Mouse (Mus musculus): Measurements from ENCODE around the gene Lpp.
A peak's percentile ranks its signal among the peaks of the same experiment; 100 is the strongest.

Lpp gene

DNA sequence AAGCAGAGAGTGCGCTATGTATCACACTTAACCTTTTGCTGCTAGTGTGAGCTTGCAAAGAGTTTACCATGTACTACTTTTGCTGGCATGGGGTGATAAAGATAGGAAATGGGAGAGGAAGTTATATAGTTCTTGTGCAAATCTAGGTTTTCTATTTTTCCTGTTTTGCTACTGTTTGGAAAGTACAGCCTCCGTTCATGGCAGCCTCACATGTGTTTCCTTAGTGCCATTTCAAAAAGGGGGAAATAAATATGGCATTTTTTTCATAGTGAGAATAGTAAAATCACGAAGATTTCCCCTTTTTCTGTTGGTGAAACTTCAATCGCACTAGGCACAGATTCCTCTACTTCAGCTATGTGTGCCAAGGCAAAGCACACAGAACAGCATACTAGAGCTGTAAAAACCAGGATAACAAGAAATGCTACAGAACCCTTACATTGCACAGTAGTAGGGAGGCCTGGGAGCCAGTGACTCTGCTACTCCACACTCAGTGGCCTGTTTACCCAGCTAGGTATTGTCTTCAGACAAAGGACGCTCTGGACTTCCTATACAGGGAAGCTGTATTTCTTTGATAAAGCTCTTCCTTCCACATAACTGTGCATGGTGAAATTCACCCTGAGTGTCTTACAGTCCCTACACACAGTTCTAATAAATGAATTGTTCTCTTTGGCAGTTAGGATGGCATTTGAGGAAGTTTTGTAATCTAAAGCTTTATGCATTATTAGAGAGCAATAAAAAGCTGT is 276.6 kb downstream of the Lpp start:
- no peak for DNase-seq (ENCODE audit: low spot score in 2 of 2)

DNA sequence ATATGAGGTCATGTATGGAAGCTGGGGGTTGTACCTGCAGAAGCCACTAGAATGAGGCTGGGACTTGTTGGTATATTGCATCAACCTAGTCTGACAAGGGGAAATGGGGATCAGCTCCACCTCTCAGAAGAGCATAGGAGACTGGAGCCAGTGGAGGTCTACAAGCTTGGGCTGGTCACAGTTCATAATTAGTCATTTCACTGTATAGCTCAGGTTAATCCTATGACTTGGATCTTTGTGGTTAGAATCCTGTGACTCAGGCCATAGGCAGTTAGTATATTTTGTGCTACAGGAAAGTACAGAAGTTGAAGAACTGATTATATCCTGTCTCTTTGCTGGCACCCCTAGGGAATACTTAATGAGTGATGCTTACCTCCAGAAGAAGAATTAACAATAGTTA is 285.6 kb downstream of the Lpp start:
- no peak for DNase-seq (ENCODE audit: low spot score in 2 of 2)

DNA sequence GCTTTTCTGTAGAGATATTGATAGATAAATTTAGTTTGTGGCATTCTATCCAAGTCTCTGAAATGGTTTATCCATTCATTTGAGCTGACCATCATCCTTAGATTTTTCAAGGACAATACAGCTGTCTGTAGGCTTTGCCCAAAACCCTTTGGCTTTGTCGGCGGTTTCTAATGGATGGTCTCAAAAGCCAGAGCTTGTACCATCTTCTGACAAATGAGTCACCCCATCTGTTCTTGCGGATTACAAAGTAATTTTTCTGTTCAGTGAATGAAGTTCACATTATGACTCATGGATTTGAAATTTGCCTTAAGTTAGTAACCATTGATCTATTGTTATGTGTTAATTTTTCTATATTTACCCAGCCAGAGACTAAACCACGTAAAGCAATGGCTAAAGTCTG is 301.8 kb downstream of the Lpp start:
- no peak for DNase-seq (ENCODE audit: low spot score in 2 of 2)

DNA sequence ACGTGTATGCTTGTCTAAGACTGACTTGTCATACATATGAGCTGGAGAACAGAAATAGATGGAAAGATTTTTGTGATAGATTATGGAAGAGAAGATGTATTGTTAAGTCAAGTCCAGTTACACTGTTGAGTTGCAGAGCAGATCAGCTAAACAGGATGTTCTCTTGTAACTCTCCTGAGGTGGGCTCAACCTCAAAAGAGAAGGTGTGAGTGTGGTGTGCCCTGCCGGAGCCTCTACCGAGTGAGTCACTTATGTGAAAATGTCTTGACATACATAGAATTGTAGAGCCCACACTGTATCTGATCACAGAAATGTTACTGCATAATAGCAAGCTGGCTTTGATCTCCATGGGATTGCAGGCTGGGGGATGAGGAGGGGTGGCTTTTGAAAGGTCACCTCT is 310.9 kb downstream of the Lpp start:
- DNase-seq (ENCODE audit: low spot score in 2 of 2) = no peak

DNA sequence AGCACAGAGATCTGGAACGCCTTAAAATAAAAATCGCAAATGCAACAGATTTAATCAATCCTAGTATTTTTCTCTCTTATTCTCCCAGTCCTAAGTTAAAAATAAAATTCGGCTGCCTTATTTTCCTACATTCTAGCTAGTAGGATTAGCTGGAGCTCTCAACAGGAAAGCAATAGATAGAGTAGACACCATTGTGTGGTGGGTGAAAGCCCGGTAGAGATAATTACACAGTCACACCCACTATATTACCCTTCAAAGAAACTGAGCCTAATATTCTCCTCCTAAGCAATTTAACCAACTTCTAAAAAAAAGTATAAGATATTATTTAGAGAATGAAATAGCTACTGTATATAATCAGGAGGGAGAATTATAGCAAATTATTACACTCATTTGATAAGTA is 330.3 kb downstream of the Lpp start:
- no peak for DNase-seq (ENCODE audit: low spot score in 2 of 2)

DNA sequence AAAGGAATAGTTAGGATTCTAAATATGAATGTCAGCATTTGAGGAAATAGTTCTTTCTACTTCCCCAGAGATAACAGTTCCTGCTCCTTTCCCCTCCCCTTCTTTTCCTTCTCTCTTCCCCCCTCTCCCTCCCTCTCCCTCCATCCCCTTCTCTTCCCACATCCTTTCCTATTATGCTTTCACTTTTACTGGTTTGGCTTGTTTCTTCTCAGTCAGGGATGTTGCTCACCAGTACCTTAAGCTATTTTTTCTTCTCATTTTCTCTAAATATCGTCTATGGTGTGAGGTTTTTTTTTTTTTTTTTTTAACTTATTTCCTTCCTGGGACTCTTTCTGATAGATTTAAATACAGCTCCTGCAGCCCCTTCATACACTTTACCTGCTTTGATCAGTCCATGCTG is 339.4 kb downstream of the Lpp start:
- DNase-seq (ENCODE audit: low spot score in 2 of 2) = no peak

DNA sequence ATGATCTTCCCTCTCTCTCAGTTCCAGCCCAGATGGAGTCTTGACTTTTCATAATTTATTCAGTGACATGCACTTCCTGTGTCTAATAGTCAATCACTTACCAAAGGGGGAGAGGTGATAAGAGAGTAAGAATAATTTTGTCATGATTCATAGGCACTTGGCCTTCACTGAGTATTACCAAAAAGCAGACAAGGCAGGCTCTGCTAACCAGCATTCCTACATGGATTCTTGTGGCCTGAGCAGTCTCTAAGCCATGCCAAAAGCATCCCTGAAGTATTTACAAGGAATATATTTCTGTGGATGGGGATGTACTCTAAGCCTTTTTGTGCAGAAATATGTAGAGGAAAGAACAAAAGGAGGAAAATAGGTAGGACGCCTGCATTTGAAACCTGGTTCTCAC is 340.0 kb downstream of the Lpp start:
- no peak for DNase-seq (ENCODE audit: low spot score in 2 of 2)

DNA sequence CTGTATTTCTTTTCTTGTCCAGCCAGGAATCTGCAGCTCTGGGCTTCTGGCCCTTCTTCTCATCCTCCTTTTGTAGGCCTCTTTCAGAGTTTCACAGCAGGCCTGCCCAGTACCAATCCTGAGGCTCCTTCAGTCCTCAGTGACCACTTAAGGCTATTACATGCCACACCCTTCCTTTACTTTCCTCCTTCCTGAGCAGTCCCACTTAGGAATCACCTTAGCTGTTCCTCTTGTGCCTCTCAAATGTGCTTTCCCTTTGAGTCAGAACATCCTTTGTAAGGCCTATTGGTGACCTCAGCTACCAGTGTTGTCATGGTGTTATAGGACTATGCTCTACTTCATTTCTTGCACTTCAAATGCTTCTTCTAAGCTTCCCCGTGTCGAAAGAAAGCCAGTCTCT is 342.4 kb downstream of the Lpp start:
- DNase-seq (ENCODE audit: low spot score in 2 of 2) = no peak

DNA sequence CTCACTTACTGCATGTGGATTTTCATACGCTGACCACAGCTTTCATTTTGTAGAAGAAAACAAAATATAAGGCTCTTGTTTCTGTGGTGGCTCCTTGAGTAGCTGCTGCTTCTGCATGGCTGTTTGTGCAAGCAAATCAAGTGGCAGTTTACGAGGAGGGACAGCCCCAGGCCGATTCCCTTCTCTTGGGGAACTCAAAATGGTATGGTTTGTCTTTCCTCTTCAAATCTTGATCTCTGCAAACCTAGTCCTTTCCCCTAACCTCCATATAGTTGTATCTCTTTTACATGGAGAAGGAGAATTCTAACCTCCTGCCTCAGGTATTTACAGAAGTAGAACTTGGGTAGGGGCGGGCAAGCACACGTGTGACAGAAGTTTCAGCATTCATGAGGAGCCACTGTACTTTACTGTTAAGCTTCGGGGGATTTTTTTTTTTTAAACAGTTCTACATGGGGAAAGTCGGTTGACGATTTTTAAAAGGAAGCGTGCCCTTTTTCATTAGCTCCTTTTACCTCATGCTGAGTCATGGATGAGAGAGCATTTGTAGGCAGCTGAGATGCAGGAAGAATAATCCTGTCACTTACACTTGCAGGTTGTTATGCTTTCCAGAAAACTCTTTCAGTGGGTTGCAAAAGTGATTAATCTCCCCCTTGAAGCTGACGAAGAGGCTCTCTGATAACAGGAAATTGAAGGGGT is 344.2 kb downstream of the Lpp start:
- DNase-seq (ENCODE audit: low spot score in 2 of 2) = no peak

DNA sequence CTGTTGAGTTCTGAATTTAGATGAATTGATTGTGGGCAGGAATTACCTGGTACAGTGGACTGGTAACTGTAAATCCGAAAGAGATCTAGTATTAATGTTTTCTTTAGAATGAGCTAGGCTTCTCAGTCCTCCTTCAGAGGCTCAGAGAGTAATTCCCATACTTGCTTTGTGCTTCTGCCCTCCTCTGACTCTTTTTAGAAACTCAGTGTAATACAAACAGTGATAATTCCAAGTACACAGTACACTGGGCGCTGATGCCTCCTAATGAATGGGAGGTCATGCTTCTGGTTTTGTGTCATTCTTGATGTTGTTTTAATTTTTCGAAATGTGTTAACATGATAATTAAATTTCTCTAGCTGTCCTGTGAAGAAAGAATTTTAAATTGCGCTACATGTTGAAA is 347.4 kb downstream of the Lpp start:
- DNase-seq (ENCODE audit: low spot score in 2 of 2) = no peak

DNA sequence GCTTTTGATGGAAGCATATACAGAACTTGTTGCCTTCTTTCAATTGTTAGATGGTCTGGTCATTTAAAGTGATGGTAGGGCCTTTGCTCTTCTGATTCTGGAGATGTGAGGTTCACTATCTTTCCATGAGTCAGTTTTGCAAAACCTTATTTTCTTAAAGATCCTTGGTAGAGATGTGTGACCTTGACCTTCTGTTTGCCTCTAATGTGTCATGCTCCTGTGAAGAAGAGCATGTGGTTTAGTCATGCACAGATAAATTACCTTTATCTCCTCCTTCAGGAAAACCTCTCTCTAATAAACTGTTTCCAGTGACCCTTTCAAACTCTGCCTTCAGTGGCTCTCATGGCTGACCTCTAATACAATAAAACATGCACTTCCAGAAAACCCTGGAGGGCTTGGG is 356.5 kb downstream of the Lpp start:
- no peak for DNase-seq (ENCODE audit: low spot score in 2 of 2)

DNA sequence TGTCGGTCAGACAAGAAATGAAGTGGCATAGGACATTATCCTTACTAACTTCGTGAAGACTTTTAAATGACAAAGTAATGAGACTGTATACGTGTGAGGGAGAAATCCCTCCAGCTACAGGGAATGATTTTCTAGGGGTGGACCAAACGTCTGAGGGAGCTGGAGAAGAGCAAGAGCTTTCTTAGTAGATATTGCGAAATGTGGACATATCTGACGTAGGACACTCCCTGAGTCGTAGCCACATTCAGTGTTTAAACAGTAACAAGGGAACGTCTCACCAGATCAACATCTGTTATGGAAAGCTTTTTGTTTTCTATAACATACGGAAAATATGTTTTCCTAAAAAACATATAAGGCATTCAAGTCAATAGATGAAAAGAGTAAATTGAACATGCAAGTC is 362.8 kb downstream of the Lpp start:
- DNase-seq (ENCODE audit: low spot score in 2 of 2) = no peak

DNA sequence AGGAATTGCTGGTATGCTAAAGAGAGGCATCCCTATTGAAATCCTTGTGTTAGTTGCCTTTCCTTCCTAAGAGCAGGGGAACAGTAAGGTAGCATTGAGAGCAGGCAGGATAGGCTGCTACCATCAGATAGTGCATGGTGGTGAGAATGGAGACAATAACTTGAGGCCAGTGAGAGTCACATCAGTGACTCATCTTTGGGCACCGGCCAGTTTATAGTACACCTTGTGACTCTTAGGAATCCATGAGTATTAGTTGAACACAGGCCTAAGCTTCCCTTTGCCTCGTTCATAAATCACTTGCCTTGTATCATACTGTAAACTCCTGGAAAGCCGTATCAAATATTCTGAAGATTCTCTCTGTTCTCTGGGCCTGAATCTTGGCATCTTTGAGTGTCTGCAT is 372.7 kb downstream of the Lpp start:
- no peak for DNase-seq (ENCODE audit: low spot score in 2 of 2)

DNA sequence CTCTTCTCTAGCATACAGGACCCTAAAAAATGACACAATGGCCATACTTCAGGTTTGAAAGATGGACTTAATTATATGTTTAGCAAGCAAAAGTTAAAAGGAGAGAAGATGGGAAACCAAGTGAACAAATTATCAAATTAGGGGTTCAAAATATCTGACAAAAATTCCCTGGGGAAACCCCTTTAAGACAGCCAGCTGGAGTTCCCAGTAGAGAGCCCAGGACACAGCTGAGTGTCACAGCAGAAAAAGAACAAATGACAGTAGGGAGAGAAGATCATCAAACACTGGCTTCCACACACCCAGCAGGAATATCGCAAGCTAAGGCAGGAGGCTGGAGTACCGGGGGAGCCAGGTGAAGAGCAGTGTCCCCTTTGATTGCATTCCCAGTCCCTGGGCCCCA is 373.3 kb downstream of the Lpp start:
- DNase-seq (ENCODE audit: low spot score in 2 of 2) = no peak

DNA sequence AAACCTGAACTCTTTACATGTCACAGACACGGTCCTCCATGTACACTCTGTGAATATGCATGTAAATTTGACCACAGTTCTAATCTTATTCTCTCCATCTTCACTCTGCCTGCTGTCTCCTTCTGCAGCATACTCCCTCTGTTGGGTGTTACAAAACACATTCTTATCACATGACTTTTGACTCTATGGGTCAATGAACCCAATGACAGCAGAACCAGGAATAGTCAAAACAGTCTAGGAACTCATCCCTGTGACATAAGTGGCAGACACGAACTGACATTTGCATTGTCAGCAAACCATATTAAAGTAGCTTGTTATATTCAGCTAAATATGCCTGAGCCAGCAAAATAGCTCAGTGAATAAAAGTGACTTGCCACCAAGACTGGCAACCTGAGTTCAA is 383.7 kb downstream of the Lpp start:
- DNase-seq (ENCODE audit: low spot score in 2 of 2) = no peak

DNA sequence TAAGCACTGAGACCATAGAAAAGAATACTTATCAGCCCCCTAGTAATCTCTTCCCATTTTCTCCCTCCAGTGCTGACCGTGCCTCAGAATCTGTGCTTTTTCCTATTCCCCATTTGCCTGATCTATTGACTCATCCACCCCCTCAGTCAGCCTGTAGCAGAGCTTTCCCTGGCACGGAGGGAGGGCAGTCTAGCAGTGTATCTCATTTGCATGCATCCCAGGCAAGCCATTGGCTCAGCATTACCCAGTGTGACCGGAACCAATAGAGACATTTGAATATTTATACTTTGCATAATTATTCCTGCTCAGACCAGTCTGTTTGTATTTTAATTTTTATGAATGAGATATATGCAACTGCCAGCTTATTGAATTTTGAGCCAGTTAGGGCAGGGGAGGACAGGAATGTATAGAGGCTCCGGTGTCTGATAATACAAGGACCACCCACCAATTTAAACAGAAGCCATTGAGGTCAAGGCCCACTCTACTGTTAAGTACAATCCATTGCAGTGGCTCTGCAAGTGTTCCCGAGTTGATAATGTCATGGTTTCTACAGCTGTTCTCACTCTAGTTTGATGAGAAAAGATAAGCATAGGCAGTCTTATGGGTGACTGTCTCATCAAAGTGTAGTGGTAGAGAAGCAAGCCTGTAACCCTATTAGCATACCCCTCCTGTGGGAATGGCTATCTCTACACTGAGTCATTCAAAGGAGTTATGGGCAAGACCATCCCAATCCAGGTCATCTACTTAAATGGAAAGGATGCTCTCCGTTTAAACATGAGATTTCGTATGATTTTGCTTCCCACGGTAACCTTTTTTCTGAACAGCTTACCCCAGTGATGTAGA is 385.3 kb downstream of the Lpp start:
- peak; percentile 31 to 33 for DNase-seq (ENCODE audit: low spot score in 2 of 2)

DNA sequence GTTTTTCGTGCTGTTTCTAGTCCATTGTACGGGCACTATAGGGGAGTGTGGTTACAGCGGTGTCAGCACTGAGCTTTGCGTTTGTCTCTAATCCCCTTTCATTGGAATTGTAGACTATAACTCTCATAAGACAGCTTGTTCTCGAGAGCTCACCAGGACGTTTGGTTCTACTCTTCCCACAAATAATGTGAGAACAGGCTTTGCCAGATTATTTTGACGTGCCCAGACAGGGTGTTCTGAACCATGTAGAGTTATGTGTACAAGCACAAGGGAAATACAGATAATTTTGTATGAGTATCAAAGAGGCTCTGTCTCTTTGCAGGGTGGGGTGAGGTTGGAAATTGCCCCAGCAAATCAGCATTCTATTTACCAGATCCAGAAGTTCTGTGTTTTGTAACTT is 387.2 kb downstream of the Lpp start:
- DNase-seq (ENCODE audit: low spot score in 2 of 2) = no peak

DNA sequence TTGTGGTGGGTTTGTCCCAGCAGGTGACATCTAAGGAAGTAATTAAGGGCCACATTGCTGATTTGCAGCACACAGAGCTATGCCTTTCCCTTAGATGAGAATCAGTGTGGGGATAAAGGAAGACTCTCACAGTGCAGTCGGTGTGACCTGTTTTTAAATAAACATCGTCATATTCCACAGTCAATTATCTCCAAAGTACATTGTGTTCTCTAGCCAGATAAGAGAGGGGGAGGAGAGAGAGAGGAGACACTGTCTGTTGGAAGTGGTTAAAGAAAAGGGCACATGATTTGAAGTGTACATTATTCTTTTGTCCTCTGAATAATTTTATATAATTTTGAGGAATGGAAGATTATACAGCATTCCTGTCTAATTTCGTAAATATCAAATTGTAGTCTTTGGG is 388.6 kb downstream of the Lpp start:
- no peak for DNase-seq (ENCODE audit: low spot score in 2 of 2)

DNA sequence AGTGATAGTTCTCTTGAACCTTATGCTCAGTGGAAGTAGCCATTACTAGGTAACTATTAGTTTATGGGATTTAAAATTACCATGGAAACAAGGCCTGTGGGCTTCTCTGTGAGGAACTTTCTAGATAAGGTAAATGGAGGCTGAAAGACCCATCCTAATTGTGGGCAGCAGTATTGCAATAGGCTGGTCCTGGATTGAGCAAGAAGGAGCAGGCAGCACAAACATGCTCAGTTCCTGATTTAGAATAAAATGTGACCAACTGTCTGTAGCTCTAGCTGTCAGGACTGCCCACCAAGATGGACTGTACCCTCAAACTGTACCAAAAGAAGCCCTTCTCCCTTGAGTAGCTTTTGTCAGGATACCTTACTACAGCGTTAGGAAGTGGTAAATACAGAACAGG is 392.3 kb downstream of the Lpp start:
- no peak for DNase-seq (ENCODE audit: low spot score in 2 of 2)

DNA sequence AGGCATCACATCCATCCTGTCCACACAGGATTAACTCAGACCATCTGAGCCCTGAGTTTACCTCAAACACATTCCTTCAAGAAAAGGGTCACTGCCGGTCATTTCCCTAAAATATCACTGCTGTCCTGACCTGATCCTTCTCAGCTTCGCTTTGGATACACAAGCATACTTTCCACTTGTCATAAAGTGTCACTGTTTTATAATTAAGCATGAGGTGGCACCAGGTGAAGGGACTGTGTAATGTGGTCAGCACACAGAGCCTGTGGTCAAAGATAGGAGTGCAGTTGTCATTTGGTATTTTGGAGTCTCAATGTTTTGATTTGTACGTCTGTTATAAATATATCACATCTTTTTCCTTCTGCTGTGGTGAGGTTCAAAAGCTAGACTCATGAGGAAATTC is 395.7 kb downstream of the Lpp start:
- DNase-seq (ENCODE audit: low spot score in 2 of 2) = no peak

DNA sequence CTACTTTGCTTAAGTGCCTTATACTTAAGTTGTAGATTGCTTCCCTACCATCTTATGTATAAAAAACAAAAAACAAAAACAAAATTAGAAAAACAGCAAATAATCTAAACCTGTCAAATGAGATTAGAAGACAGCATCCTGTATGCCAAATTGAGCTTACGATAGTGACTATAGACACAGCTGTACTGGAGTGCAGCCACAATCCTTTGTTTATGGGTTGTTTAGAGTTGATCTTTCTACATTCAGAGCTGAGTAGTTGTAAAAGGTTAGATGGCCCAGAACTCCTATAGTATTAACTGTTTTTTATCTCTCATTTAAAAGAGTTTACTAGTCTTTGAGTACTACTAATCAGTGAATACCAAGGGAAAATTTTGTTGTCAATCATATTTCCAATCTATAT is 398.1 kb downstream of the Lpp start:
- no peak for DNase-seq (ENCODE audit: low spot score in 2 of 2)

DNA sequence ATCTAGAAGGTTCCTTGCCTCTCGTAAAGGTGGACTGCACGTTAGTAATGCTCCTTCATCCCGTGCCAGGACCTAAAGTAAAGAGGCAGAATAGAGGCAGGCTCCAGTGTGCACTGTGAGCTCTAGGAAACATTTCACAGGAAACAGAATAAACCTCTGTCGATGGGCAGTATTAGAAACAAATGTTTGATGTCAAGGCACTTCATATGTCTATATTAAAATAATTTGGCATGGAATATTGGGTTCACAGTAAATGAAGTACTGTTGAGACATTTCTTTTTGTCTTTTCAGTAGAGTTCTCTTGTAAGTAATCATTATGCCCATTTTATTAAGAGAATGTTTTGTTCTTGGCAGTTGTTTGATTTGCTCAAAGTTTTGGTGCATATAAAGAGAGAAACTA is 398.7 kb downstream of the Lpp start:
- DNase-seq (ENCODE audit: low spot score in 2 of 2) = no peak

DNA sequence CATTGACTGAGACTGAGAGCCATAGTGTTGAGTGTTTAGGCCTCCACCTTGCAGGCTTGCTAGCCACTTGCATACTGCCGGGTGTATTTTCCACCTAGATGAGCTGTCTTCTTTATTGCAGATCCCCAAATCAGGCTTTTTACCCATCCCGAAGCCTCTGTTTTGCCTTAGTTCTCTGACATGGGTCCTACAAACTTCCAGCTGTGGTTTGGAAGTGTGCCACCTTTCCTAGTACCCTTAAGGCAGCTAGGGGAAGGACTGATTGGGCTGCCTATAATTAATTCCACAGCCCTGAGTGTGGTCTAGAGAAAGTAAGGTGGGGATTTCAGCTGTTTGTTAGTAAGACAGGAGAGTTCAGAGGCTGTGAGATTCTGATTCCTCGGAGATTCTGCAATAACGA is 399.5 kb downstream of the Lpp start:
- DNase-seq (ENCODE audit: low spot score in 2 of 2) = no peak
